Mouse (Mus musculus): ENCODE results near the gene Gzmc. TPM values are rescaled to one million over a fixed set of nuclear protein-coding genes. Genes with fewer than 3 reads are reported as not detected.

The Gzmc gene
- not detected for polyA plus RNA-seq (2012; fragmentation: generic; extraction: Trizol)

DNA sequence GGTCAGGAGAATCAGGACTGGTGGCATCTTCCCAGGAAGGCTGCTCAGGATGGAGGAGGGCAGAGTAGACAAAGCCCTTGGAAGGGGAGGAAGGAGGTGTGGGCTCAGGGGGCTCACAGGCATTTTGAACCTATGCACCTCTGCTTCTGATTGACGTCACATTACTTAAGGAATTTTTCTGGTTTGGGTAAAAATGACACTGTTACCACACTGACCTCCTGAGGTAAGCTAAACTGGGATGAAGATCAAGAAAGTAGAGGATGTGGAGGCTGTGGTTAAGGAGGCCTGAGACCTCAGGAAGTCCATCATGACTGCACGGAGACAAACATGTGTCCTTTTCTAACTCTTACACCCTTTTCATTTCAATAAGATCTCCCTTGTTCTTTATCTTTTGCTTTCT lies at the start of gene Gzmc:
Gzmc (minus strand) TSS at position 101 of the 400 bp plus-strand sequence.

DNA sequence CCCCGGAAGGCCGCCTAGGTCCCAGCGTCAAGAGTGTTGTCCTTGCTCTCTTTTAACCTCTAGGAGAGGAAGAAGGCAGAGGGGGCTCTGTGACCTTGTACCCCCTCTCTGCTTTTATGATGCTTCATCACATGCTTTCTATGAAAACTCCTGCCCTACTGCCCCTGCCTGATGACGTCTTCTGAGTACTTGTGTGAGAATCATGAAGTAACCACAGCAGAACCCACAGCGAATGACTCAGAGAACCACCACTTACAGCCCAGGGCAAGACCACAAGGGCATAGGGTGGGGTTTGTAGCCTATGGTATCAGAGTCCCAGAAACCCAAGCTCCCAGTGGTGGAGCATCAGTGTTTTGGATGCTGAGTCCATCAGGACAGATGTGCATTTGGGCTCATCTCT lies 27.7 kb upstream of the Gzmc start, which contains the start of gene Gzmb:
Gzmb (minus strand) TSS at position 108 of the 400 bp plus-strand sequence.

DNA sequence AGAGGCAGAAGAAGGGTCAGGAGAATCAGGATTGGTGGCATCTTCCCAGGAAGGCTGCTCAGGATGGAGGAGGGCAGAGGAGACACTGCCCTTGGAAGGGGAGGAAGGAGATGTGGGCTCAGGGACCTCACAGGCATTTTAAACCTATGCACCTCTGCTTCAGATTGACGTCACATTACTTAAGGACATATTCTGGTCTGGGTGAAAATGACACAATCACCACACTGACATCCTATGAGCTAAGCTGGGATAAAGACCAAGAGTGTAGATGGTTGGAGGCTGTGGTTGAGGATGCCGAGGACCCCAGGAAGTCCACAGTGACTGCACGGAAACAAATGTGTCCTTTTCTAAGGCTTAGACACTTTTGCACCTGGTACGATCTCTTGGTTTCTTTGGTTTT lies 23.1 kb downstream of the Gzmc start, which contains the start of gene Gzmf:
Gzmf (minus strand) TSS at position 101 of the 400 bp plus-strand sequence.

Other genes starting within 250 kb of the Gzmc start
- gene Mcpt1, start 216.7 kb downstream of the Gzmc start, polyA plus RNA-seq (2012; fragmentation: generic; extraction: Trizol), result not detected
- not detected for gene Mcpt9, start 204.2 kb downstream of the Gzmc start, polyA plus RNA-seq (2012; fragmentation: generic; extraction: Trizol)
- not detected for gene Mcpt2, start 192.6 kb downstream of the Gzmc start, polyA plus RNA-seq (2012; fragmentation: generic; extraction: Trizol)
- gene Mcpt4, start 172.3 kb downstream of the Gzmc start, polyA plus RNA-seq (2012; fragmentation: generic; extraction: Trizol), result not detected
- under 1 TPM in 1 of 2 experiments, not detected in 1; 0.28 TPM for gene Mcpt8, start 149.4 kb downstream of the Gzmc start, polyA plus RNA-seq (2012; fragmentation: generic; extraction: Trizol)
- not detected for gene Ctsg, start 132.1 kb downstream of the Gzmc start, polyA plus RNA-seq (2012; fragmentation: generic; extraction: Trizol)
- gene Gzme, start 114.0 kb downstream of the Gzmc start, polyA plus RNA-seq (2012; fragmentation: generic; extraction: Trizol), result not detected
- not detected for gene Gzmd, start 102.0 kb downstream of the Gzmc start, polyA plus RNA-seq (2012; fragmentation: generic; extraction: Trizol)
- not detected for gene Gzmg, start 75.1 kb downstream of the Gzmc start, polyA plus RNA-seq (2012; fragmentation: generic; extraction: Trizol)
- gene Gzmn, start 60.1 kb downstream of the Gzmc start, polyA plus RNA-seq (2012; fragmentation: generic; extraction: Trizol), result not detected
- not detected for gene Gzmf, start 23.2 kb downstream of the Gzmc start, polyA plus RNA-seq (2012; fragmentation: generic; extraction: Trizol)
- gene Gzmb, start 27.6 kb upstream of the Gzmc start, polyA plus RNA-seq (2012; fragmentation: generic; extraction: Trizol), result not detected
- gene Atp12a, start 130.4 kb upstream of the Gzmc start, polyA plus RNA-seq (2012; fragmentation: generic; extraction: Trizol), result not detected
- gene Rnf17, start 167.9 kb upstream of the Gzmc start, polyA plus RNA-seq (2012; fragmentation: generic; extraction: Trizol), result not detected

All from C3H10T1/2 (cell line).